Mouse (Mus musculus): ENCODE results near the gene Gm20388. TPM values are rescaled to one million over a fixed set of nuclear protein-coding genes. Genes with fewer than 3 reads are reported as not detected.

Gene Gm20388
- polyA plus RNA-seq, 1 experiment from 2014 or later = 12.4 TPM

- Histone ChIP-seq H3K4me3 (ENCODE audit: low read length) (peak within 1 kb of the TSS; percentile 91), H3K4me1 (ENCODE audit: control insufficient read depth, insufficient read depth, low read depth, low read length) (peaks cover 21% of the 10 kb centered on the region), H3K9me3 (ENCODE audit: control insufficient read depth, low read length) (no peaks in the 10 kb centered on the region), H3K27ac (ENCODE audit: low read depth, low read length) (peak within 1 kb of the TSS; percentile 98), H3K27me3 (replicated peaks; ENCODE audit: control insufficient read depth, insufficient read depth, low read length) (no peaks in the 10 kb centered on the region), H3K4me2 (ENCODE audit: low read length) (peak within 1 kb of the TSS; percentile 89), H3K36me3 (ENCODE audit: control insufficient read depth, insufficient read depth, low read length) (peaks cover 5% of the 10 kb centered on the region; the same call in 1 of the 2 replicates), H3K9ac (ENCODE audit: low read depth, low read length) (peak within 1 kb of the TSS; percentile 90)
- under 1% methylated on average over 67 of the region's 75 CpGs for WGBS
- peak; percentile 95 for ATAC-seq
Measured at GRCm38 (mm10) chr8:123373403-123374238, 3463.0 kb downstream of the Gm20388 start, which contains the start of gene Tcf25. TSS of gene Tcf25 (plus strand) at chr8:123373753.

GRCm38 (mm10) chr8:123374239-123374578, 3463.6 kb downstream of the Gm20388 start:
- WGBS = 0% methylated on average over 20 of the region's 20 CpGs
- Histone ChIP-seq H3K4me2 (ENCODE audit: low read length) (peak overlapping the region; percentile 89), H3K27ac (ENCODE audit: low read depth, low read length) (peak overlapping the region; percentile 98), H3K4me3 (ENCODE audit: low read length) (peak overlapping the region; percentile 91), H3K9ac (ENCODE audit: low read depth, low read length) (peak overlapping the region; percentile 90), H3K27me3 (replicated peaks; ENCODE audit: control insufficient read depth, insufficient read depth, low read length) (no peaks in the 10 kb centered on the region), H3K9me3 (ENCODE audit: control insufficient read depth, low read length) (no peaks in the 10 kb centered on the region), H3K36me3 (ENCODE audit: control insufficient read depth, insufficient read depth, low read length) (peaks cover 2% of the 10 kb centered on the region; the same call in 1 of the 2 replicates), H3K4me1 (ENCODE audit: control insufficient read depth, insufficient read depth, low read depth, low read length) (peaks cover 21% of the 10 kb centered on the region)
- ATAC-seq = peak; percentile 73

GRCm38 (mm10) chr8:123375701-123376100, 3465.1 kb downstream of the Gm20388 start:
- Histone ChIP-seq H3K4me1 (ENCODE audit: control insufficient read depth, insufficient read depth, low read depth, low read length) (peaks cover 21% of the 10 kb centered on the region), H3K27ac (ENCODE audit: low read depth, low read length) (no peak overlapping the region; the same call in 1 of the 2 replicates), H3K27me3 (replicated peaks; ENCODE audit: control insufficient read depth, insufficient read depth, low read length) (no peaks in the 10 kb centered on the region), H3K9ac (ENCODE audit: low read depth, low read length) (peak overlapping the region; percentile 30; the same call in 1 of the 2 replicates), H3K4me2 (ENCODE audit: low read length) (no peak overlapping the region), H3K36me3 (ENCODE audit: control insufficient read depth, insufficient read depth, low read length) (no peaks in the 10 kb centered on the region; the same call in 1 of the 2 replicates), H3K9me3 (ENCODE audit: control insufficient read depth, low read length) (no peaks in the 10 kb centered on the region), H3K4me3 (ENCODE audit: low read length) (no peak overlapping the region)
- ATAC-seq = no peak
- 78% methylated on average over 10 of the region's 10 CpGs for WGBS

GRCm38 (mm10) chr8:123376106-123376505, 3465.5 kb downstream of the Gm20388 start:
- no peak overlapping the region for H3K4me3 ChIP-seq (ENCODE audit: low read length)
- peaks cover 21% of the 10 kb centered on the region for H3K4me1 ChIP-seq (ENCODE audit: control insufficient read depth, insufficient read depth, low read depth, low read length)
- no peaks in the 10 kb centered on the region; the same call in 1 of the 2 replicates for H3K36me3 ChIP-seq (ENCODE audit: control insufficient read depth, insufficient read depth, low read length)
- H3K4me2 ChIP-seq (ENCODE audit: low read length) = no peak overlapping the region
- H3K27ac ChIP-seq (ENCODE audit: low read depth, low read length) = no peak overlapping the region
- no peak overlapping the region; the same call in 1 of the 2 replicates for H3K9ac ChIP-seq (ENCODE audit: low read depth, low read length)
- H3K9me3 ChIP-seq (ENCODE audit: control insufficient read depth, low read length) = no peaks in the 10 kb centered on the region
- no peak for ATAC-seq
- 46% methylated on average over 8 of the region's 8 CpGs for WGBS
- H3K27me3 ChIP-seq (replicated peaks; ENCODE audit: control insufficient read depth, insufficient read depth, low read length) = no peaks in the 10 kb centered on the region

GRCm38 (mm10) chr8:123381711-123382110, 3471.1 kb downstream of the Gm20388 start:
- H3K36me3 ChIP-seq (ENCODE audit: control insufficient read depth, insufficient read depth, low read length) = peaks cover 35% of the 10 kb centered on the region
- 90% methylated on average over 4 of the region's 4 CpGs for WGBS

GRCm38 (mm10) chr8:123382516-123382915, 3471.9 kb downstream of the Gm20388 start:
- Histone ChIP-seq H3K27ac (ENCODE audit: low read depth, low read length) (no peak overlapping the region), H3K36me3 (ENCODE audit: control insufficient read depth, insufficient read depth, low read length) (peaks cover 39% of the 10 kb centered on the region), H3K4me2 (ENCODE audit: low read length) (no peak overlapping the region), H3K27me3 (replicated peaks; ENCODE audit: control insufficient read depth, insufficient read depth, low read length) (no peaks in the 10 kb centered on the region), H3K9ac (ENCODE audit: low read depth, low read length) (no peak overlapping the region), H3K9me3 (ENCODE audit: control insufficient read depth, low read length) (no peaks in the 10 kb centered on the region), H3K4me1 (ENCODE audit: control insufficient read depth, insufficient read depth, low read depth, low read length) (no peaks in the 10 kb centered on the region), H3K4me3 (ENCODE audit: low read length) (no peak overlapping the region)
- no peak for ATAC-seq
- 84% methylated on average over 8 of the region's 8 CpGs for WGBS

More at GRCm38 (mm10) chr8:123381711-123382110, 3471.1 kb downstream of the Gm20388 start:
- Histone ChIP-seq H3K27me3 (replicated peaks; ENCODE audit: control insufficient read depth, insufficient read depth, low read length) (no peaks in the 10 kb centered on the region), H3K27ac (ENCODE audit: low read depth, low read length) (no peak overlapping the region), H3K4me2 (ENCODE audit: low read length) (no peak overlapping the region), H3K9me3 (ENCODE audit: control insufficient read depth, low read length) (no peaks in the 10 kb centered on the region), H3K4me3 (ENCODE audit: low read length) (no peak overlapping the region), H3K4me1 (ENCODE audit: control insufficient read depth, insufficient read depth, low read depth, low read length) (no peaks in the 10 kb centered on the region), H3K9ac (ENCODE audit: low read depth, low read length) (no peak overlapping the region)
- ATAC-seq = no peak

GRCm38 (mm10) chr8:123384883-123385540, 3474.4 kb downstream of the Gm20388 start:
- WGBS = 71% methylated on average over 9 of the region's 9 CpGs
- no peak overlapping the region for H3K9ac ChIP-seq (ENCODE audit: low read depth, low read length)
- no peaks in the 10 kb centered on the region for H3K27me3 ChIP-seq (replicated peaks; ENCODE audit: control insufficient read depth, insufficient read depth, low read length)
- no peak overlapping the region for H3K27ac ChIP-seq (ENCODE audit: low read depth, low read length)
- no peaks in the 10 kb centered on the region for H3K9me3 ChIP-seq (ENCODE audit: control insufficient read depth, low read length)
- ATAC-seq = no peak
- H3K4me2 ChIP-seq (ENCODE audit: low read length) = no peak overlapping the region
- peaks cover 62% of the 10 kb centered on the region for H3K36me3 ChIP-seq (ENCODE audit: control insufficient read depth, insufficient read depth, low read length)
- H3K4me1 ChIP-seq (ENCODE audit: control insufficient read depth, insufficient read depth, low read depth, low read length) = no peaks in the 10 kb centered on the region
- no peak overlapping the region for H3K4me3 ChIP-seq (ENCODE audit: low read length)

GRCm38 (mm10) chr8:123387041-123387440, 3476.4 kb downstream of the Gm20388 start:
- WGBS = 85% methylated on average over 3 of the region's 3 CpGs

GRCm38 (mm10) chr8:123387801-123388200, 3477.2 kb downstream of the Gm20388 start:
- no peaks in the 10 kb centered on the region for H3K27me3 ChIP-seq (replicated peaks; ENCODE audit: control insufficient read depth, insufficient read depth, low read length)
- no peaks in the 10 kb centered on the region for H3K4me1 ChIP-seq (ENCODE audit: control insufficient read depth, insufficient read depth, low read depth, low read length)
- no peak overlapping the region for H3K4me3 ChIP-seq (ENCODE audit: low read length)
- no peak overlapping the region for H3K4me2 ChIP-seq (ENCODE audit: low read length)
- peaks cover 74% of the 10 kb centered on the region for H3K36me3 ChIP-seq (ENCODE audit: control insufficient read depth, insufficient read depth, low read length)
- H3K9ac ChIP-seq (ENCODE audit: low read depth, low read length) = no peak overlapping the region
- H3K27ac ChIP-seq (ENCODE audit: low read depth, low read length) = no peak overlapping the region
- 94% methylated on average over 8 of the region's 8 CpGs for WGBS
- no peak for ATAC-seq
- no peaks in the 10 kb centered on the region for H3K9me3 ChIP-seq (ENCODE audit: control insufficient read depth, low read length)

More at GRCm38 (mm10) chr8:123387041-123387440, 3476.4 kb downstream of the Gm20388 start:
- Histone ChIP-seq H3K9ac (ENCODE audit: low read depth, low read length) (no peak overlapping the region), H3K27me3 (replicated peaks; ENCODE audit: control insufficient read depth, insufficient read depth, low read length) (no peaks in the 10 kb centered on the region), H3K9me3 (ENCODE audit: control insufficient read depth, low read length) (no peaks in the 10 kb centered on the region), H3K36me3 (ENCODE audit: control insufficient read depth, insufficient read depth, low read length) (peaks cover 75% of the 10 kb centered on the region), H3K4me2 (ENCODE audit: low read length) (no peak overlapping the region), H3K4me1 (ENCODE audit: control insufficient read depth, insufficient read depth, low read depth, low read length) (no peaks in the 10 kb centered on the region), H3K4me3 (ENCODE audit: low read length) (no peak overlapping the region), H3K27ac (ENCODE audit: low read depth, low read length) (no peak overlapping the region)
- no peak for ATAC-seq
